Mouse (Mus musculus): Measurements from ENCODE around the gene Vmn1r76. TPM values are rescaled to one million over a fixed set of nuclear protein-coding genes. Genes with fewer than 3 reads are reported as not detected.

Gene Vmn1r76
- polyA plus RNA-seq (2012; ENCODE audit: insufficient read depth, insufficient read length, missing spikeins): not detected in 2 replicates

DNA sequence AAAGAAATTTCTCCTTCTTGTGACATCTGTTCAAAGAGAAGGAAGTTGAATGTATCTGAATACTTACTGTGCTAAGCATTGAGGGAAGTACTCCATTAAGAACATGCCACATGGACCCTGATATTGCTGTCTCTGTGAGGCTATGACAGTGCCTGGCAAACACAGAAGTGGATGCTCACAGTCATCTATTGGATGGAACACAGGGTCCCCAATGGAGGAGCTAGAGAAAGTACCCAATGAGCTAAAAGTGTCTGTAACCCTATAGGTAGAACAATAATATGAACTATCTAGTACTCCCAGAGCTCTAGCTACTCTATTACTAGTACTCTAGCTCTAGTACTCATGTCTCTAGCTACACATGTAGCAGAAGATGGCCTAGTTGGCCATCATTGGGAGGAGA is at the start of gene Vmn1r76:
TSS of gene Vmn1r76 (minus strand) at position 101 of the 400 bp plus-strand sequence.
- TF ChIP-seq POLR2A (IDR thresholded peaks at IDR 0.05; ENCODE audit: borderline replicate concordance, low read depth, low read length) (no peak), CTCF (IDR thresholded peaks at IDR 0.05; ENCODE audit: low read depth, low read length) (no peak)
- H3K27ac ChIP-seq (ENCODE audit: insufficient read depth, low read depth, low read length): no peak within 1 kb of the TSS

DNA sequence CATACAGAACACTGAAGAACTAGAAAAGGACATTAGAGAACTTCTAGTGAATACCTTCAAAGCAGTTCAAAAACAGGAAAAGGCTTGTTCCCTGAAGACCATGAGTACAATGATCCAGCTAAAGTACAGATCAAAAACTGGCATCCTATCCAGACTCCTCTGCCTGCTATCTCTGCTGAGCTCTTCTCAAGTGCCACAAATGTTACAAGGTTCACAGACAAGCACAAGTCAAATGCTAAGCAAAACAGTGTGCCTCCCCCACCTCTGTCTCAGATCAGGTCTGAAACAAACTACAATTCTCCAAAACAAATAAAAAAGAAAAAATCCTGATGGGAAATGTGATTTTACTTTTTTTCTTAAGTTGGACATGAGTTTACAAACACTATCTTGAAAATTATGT is 34.6 kb upstream of the Vmn1r76 start:
- TF ChIP-seq CTCF (IDR thresholded peaks at IDR 0.05; ENCODE audit: low read depth, low read length) (no peak), POLR2A (IDR thresholded peaks at IDR 0.05; ENCODE audit: borderline replicate concordance, low read depth, low read length) (no peak)
- Histone ChIP-seq H3K4me1 (ENCODE audit: control insufficient read depth, insufficient read depth, low read length) (no peaks in the 10 kb centered on the region), H3K27ac (ENCODE audit: insufficient read depth, low read depth, low read length) (no peak overlapping the region), H3K4me3 (ENCODE audit: insufficient read depth, low read length) (no peak overlapping the region)

More for the DNA sequence above, at the start of gene Vmn1r76:
- H3K4me3 ChIP-seq (ENCODE audit: insufficient read depth, low read length): no peak within 1 kb of the TSS
- H3K4me1 ChIP-seq (ENCODE audit: control insufficient read depth, insufficient read depth, low read length): no peaks in the 10 kb centered on the region

DNA sequence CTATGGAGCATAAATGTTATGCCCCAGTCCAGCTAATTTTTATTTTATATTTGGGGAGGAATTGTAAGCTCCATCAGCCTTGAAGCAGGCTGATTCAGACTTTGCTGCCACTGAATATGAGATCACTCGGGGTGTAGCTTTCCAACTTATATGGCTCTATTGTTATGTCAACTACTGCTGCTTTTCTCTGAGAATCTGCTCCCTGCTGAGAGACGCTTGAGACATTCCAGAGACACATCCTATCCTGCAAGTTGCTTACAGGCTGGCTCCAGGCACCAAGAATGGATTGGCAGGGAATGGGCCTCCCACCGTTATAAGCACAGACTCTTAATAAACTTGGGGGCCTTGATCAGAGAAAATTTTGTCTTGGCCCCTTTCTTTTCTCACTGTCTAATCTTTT is 10.0 kb upstream of the Vmn1r76 start:
- no peak for TF ChIP-seq CTCF (IDR thresholded peaks at IDR 0.05; ENCODE audit: low read depth, low read length)
- H3K4me3 ChIP-seq (ENCODE audit: insufficient read depth, low read length): no peak overlapping the region
- H3K27ac ChIP-seq (ENCODE audit: insufficient read depth, low read depth, low read length): no peak overlapping the region
- H3K4me1 ChIP-seq (ENCODE audit: control insufficient read depth, insufficient read depth, low read length): no peaks in the 10 kb centered on the region

DNA sequence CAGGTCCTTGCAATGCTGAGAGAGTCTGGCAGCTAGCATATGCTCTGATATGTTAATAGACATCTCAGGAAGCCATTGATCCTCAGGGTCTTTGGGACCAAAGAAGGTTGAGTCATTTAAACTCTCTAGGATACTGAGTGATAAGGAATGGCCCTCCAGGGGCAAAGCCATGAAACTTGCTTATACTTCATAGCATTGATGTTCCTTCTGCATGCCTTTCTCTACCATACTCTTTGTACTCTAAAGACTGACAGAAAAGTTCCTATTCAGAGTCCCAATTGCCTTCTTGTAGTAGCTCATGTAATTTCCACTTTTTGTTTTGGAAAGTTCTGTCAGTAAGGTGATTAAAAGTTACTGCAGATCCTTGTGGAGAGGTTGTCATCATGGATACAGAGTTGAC is 63.7 kb downstream of the Vmn1r76 start, which contains the start of gene Vmn1r75:
TSS of gene Vmn1r75 (plus strand) at position 301 of the 400 bp plus-strand sequence.
- Histone ChIP-seq H3K4me3 (ENCODE audit: insufficient read depth, low read length) (no peak within 1 kb of the TSS), H3K27ac (ENCODE audit: insufficient read depth, low read depth, low read length) (no peak within 1 kb of the TSS), H3K4me1 (ENCODE audit: control insufficient read depth, insufficient read depth, low read length) (no peaks in the 10 kb centered on the region)
- TF ChIP-seq CTCF (IDR thresholded peaks at IDR 0.05; ENCODE audit: low read depth, low read length): no peak
- TF ChIP-seq POLR2A (IDR thresholded peaks at IDR 0.05; ENCODE audit: borderline replicate concordance, low read depth, low read length): no peak

Other genes starting within 250 kb of the Vmn1r76 start
- gene Vmn1r73, start 207.9 kb downstream of the Vmn1r76 start, polyA plus RNA-seq (2012; ENCODE audit: insufficient read depth, insufficient read length, missing spikeins): not detected in 2 replicates
- not detected in 2 replicates for gene Vmn1r74, start 104.2 kb downstream of the Vmn1r76 start, polyA plus RNA-seq (2012; ENCODE audit: insufficient read depth, insufficient read length, missing spikeins)
- gene Vmn1r75, start 63.6 kb downstream of the Vmn1r76 start, polyA plus RNA-seq (2012; ENCODE audit: insufficient read depth, insufficient read length, missing spikeins): not detected in 2 replicates
- not detected in 2 replicates for gene Vmn1r77, start 98.5 kb upstream of the Vmn1r76 start, polyA plus RNA-seq (2012; ENCODE audit: insufficient read depth, insufficient read length, missing spikeins)
- gene Vmn1r78, start 212.0 kb upstream of the Vmn1r76 start, polyA plus RNA-seq (2012; ENCODE audit: insufficient read depth, insufficient read length, missing spikeins): not detected in 2 replicates
- gene Vmn1r79, start 233.1 kb upstream of the Vmn1r76 start, polyA plus RNA-seq (2012; ENCODE audit: insufficient read depth, insufficient read length, missing spikeins): 0.28 TPM in 1 of 2 replicates, not detected in the other

Data from bone marrow macrophage, adult 2 months (primary cell).